Mouse (Mus musculus) midbrain, embryonic 13.5 days (tissue): ENCODE results near the gene Cdcp1. TPM values are rescaled to one million over a fixed set of nuclear protein-coding genes. Genes with fewer than 3 reads are reported as not detected.

Experiments
- ATAC-seq: fragments of 200-750 bp; cut with Nextera tagmentation; 2 replicates; pipeline ENCODE4 v1.8.0; 2017; ENCODE audit warnings: mild to moderate bottlenecking, moderate TSS enrichment, moderate library complexity
- H3K27ac ChIP-seq: fragments of 300-500 bp; sonication (generic); 2 replicates; pipeline ENCODE4 v1.5.1; 2015; ENCODE audit warnings: inconsistent platforms, mild to moderate bottlenecking, moderate library complexity
- H3K27me3 ChIP-seq: fragments of 300-500 bp; sonication (generic); 2 replicates; pipeline ENCODE4 v1.6.1; 2015; ENCODE audit warnings: mild to moderate bottlenecking, inconsistent platforms
- H3K36me3 ChIP-seq: fragments of 300-500 bp; sonication (generic); 2 replicates; pipeline ENCODE4 v1.6.1; 2015; ENCODE audit warnings: mild to moderate bottlenecking, inconsistent platforms
- H3K4me1 ChIP-seq: fragments of 300-500 bp; sonication (generic); replicated peaks from 2 replicates; pipeline ENCODE4 v1.6.1; 2015; ENCODE audit warnings: inconsistent platforms
- H3K4me2 ChIP-seq: fragments of 300-500 bp; sonication (generic); replicated peaks from 2 replicates; pipeline ENCODE4 v1.6.1; 2015; ENCODE audit warnings: moderate library complexity, mild to moderate bottlenecking, inconsistent platforms
- H3K4me3 ChIP-seq: fragments of 300-500 bp; sonication (generic); replicated peaks from 2 replicates; pipeline ENCODE4 v1.5.1; 2015; ENCODE audit warnings: mild to moderate bottlenecking, inconsistent platforms
- H3K9ac ChIP-seq: fragments of 300-500 bp; sonication (generic); replicated peaks from 2 replicates; pipeline ENCODE4 v1.6.1; 2015; ENCODE audit warnings: mild to moderate bottlenecking, inconsistent platforms
- H3K9me3 ChIP-seq: fragments of 300-500 bp; sonication (generic); 2 replicates; pipeline ENCODE4 v1.6.1; 2016; ENCODE audit warnings: mild to moderate bottlenecking, inconsistent platforms
- WGBS: fragments of 180-500 bp; shearing (Covaris S2); methylation state at CpG from one replicate; pipeline ENCODE4 v1.1.7; 2015; 5-methylcytosine and 5-hydroxymethylcytosine counted together
- polyA plus RNA-seq: library from polyadenylated mRNA; unstranded; fragments of >200 nt; fragmentation: Nextera tagmentation; extraction: Ambion mirVana; gene quantifications from 2 replicates; pipeline ENCODE4 v1.2.1, GENCODE M21; 2015

Cdcp1 gene
- polyA plus RNA-seq, 1 experiment from 2014 or later: 0.04 TPM

GRCm38 (mm10) chr9:123139887-123140614, 75.8 kb downstream of the Cdcp1 start:
- H3K27me3 ChIP-seq: no peaks in the 10 kb centered on the region
- H3K9me3 ChIP-seq: peaks cover 5% of the 10 kb centered on the region; the same call in 1 of the 2 replicates
- no peak overlapping the region for H3K9ac ChIP-seq
- ATAC-seq: no peak
- peaks cover 77% of the 10 kb centered on the region for H3K36me3 ChIP-seq
- H3K4me1 ChIP-seq: peaks cover 4% of the 10 kb centered on the region
- no peak overlapping the region for H3K27ac ChIP-seq
- WGBS: 80% methylated on average over 4 of the region's 4 CpGs
- no peak overlapping the region for H3K4me3 ChIP-seq
- no peak overlapping the region for H3K4me2 ChIP-seq

- ATAC-seq: peak; percentile 48; the same call in 1 of the 2 replicates
- H3K27ac ChIP-seq: no peak overlapping the region
- no peaks in the 10 kb centered on the region for H3K9me3 ChIP-seq
- WGBS: 80% methylated on average over 5 of the region's 5 CpGs
- H3K4me1 ChIP-seq: peaks cover 4% of the 10 kb centered on the region
- H3K27me3 ChIP-seq: no peaks in the 10 kb centered on the region
- H3K9ac ChIP-seq: no peak overlapping the region; the same call in 1 of the 2 replicates
- no peak overlapping the region for H3K4me2 ChIP-seq
- no peak overlapping the region for H3K4me3 ChIP-seq
- peaks cover 82% of the 10 kb centered on the region for H3K36me3 ChIP-seq
Observed at GRCm38 (mm10) chr9:123138891-123139474, 76.9 kb downstream of the Cdcp1 start.

DNA sequence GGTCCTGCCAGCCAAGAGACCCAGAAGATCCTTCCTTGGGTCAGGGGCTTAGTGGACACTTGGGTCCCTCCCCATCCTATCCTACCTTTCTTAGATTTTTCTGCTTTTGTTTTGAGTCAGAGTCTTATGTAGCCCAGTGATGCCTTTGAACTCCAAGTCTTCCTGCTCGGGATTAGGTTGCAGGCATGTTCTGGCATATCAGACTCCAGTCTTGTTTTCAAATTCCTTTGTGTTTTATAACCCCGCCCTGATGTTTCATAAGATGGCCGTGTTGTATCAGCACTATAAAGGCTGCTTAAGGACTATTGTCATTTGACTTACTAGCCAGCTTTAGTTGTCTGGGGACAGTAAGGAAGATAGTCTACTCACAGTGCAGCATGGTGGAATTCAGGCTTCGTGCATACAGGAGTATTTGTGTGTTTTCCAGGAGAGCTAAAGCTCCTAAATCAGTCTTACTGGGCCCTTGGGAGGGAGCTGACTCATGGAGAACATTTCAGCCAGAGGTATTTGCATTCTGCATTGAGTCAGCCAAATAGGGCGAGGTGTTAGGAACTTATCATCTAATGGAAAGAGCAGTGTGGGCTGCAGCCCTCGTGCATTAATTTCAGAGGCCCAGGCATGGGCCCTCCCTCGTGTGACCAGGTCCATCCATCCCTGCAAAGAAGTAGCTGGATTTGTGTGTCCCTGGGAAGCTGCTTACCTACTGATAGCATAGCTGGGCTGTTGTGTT, 78.7 kb downstream of the Cdcp1 start:
- 91% methylated on average over 7 of the region's 7 CpGs for WGBS
- Histone ChIP-seq H3K9me3 (no peaks in the 10 kb centered on the region), H3K9ac (no peak overlapping the region), H3K27ac (no peak overlapping the region), H3K4me3 (no peak overlapping the region), H3K36me3 (peaks cover 85% of the 10 kb centered on the region), H3K4me2 (no peak overlapping the region), H3K27me3 (no peaks in the 10 kb centered on the region), H3K4me1 (peaks cover 4% of the 10 kb centered on the region)
- no peak for ATAC-seq

DNA sequence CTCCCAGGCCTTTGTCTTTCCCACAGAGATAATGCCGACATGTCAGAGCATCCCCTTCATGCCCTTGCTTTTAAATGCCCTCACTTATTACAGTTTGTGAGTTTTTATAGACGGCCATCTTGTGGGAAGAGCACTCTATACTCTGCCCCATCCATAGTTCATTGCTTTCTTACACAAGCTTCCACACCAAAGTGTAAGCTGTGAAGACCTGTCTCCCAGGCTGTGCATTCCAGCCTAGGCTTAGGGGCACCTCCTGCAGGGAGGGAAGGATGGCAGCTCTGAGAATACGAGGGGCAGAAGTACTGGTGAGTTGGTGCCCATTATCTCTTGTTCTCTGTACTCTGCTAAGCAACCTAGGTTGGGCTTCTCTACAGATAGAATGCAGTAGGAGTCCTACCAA, 82.8 kb downstream of the Cdcp1 start:
- H3K9me3 ChIP-seq: no peaks in the 10 kb centered on the region
- H3K27me3 ChIP-seq: no peaks in the 10 kb centered on the region
- H3K4me1 ChIP-seq: no peaks in the 10 kb centered on the region
- H3K27ac ChIP-seq: no peak overlapping the region
- H3K36me3 ChIP-seq: peaks cover 96% of the 10 kb centered on the region
- no peak overlapping the region for H3K9ac ChIP-seq
- H3K4me2 ChIP-seq: no peak overlapping the region
- ATAC-seq: no peak
- no peak overlapping the region for H3K4me3 ChIP-seq
- WGBS: 85% methylated on average over 3 of the region's 3 CpGs

DNA sequence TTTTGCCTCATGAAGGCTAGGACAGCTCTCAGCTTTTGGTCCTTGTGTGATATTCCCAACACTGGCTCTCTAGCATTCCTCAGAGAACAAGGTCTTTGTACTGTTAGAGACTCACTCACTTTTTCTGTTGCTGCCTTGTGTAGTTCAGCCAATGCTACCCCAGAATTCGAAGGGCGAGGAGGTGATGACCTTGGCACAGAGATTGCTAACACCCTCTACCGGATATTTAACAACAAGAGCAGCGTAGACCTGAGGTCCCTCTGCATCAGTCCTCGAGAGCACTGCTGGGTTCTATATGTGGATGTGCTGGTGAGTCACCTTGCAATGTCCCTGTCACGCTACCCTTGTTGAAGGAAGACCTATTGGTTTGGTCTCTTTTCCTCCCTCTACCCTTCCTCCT, 88.2 kb downstream of the Cdcp1 start:
- no peak for ATAC-seq
- Histone ChIP-seq H3K9ac (no peak overlapping the region), H3K4me3 (no peak overlapping the region), H3K27me3 (no peaks in the 10 kb centered on the region), H3K27ac (no peak overlapping the region), H3K4me1 (no peaks in the 10 kb centered on the region), H3K4me2 (no peak overlapping the region), H3K9me3 (no peaks in the 10 kb centered on the region), H3K36me3 (peaks cover 71% of the 10 kb centered on the region)
- 97% methylated on average over 6 of the region's 6 CpGs for WGBS

GRCm38 (mm10) chr9:123124413-123124981, 91.3 kb downstream of the Cdcp1 start:
- H3K36me3 ChIP-seq: peaks cover 69% of the 10 kb centered on the region
- H3K4me1 ChIP-seq: no peaks in the 10 kb centered on the region
- no peaks in the 10 kb centered on the region for H3K9me3 ChIP-seq
- no peak overlapping the region for H3K27ac ChIP-seq
- WGBS: 97% methylated on average over 2 of the region's 2 CpGs
- no peaks in the 10 kb centered on the region for H3K27me3 ChIP-seq
- ATAC-seq: no peak
- H3K4me2 ChIP-seq: no peak overlapping the region
- no peak overlapping the region for H3K9ac ChIP-seq
- no peak overlapping the region for H3K4me3 ChIP-seq

DNA sequence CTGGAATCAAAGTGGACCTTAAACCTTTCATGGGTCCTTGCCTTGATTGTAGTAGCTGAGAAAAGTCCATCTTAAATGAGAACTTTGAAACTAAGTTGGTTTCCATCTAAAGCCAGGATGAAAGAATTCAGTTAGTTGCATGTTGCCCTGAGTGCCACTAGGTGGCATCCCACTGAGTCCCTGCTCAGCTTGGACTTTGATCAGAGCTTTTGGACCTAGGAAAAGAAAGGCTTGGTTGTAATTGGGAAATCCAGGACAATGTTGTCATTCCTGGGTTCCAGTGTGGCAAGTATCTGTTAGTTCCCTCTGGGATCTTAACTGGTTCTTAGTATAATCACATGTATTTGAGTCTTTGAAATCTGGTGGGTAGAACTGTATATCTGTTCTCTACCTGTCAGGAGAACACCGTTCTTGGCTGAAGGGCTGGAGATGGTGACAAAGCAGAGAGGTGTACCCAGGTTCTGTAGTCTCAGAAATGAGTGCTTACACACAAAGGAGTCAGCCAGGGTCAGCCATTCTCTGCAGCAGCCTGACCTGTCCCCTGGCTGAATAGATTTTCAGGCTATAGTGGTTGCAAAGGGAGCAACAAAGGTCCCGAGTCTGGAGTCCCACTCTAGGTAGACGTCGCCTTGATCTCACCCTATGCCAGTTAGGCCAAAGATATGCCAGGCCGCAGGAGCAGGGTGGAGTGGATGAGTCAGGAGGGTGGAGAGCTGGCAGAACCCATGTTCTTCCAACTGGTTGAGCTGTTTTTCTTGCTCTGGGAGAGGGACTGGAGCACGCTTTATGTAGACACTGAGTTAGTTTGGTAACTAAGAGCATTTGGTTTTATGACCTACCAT, 92.0 kb downstream of the Cdcp1 start:
- ATAC-seq: no peak
- H3K27ac ChIP-seq: no peak overlapping the region
- peaks cover 71% of the 10 kb centered on the region for H3K36me3 ChIP-seq

GRCm38 (mm10) chr9:123123017-123123416, 92.8 kb downstream of the Cdcp1 start:
- Histone ChIP-seq H3K4me3 (no peak overlapping the region), H3K36me3 (peaks cover 68% of the 10 kb centered on the region), H3K27me3 (no peaks in the 10 kb centered on the region), H3K4me1 (no peaks in the 10 kb centered on the region), H3K27ac (no peak overlapping the region), H3K9me3 (no peaks in the 10 kb centered on the region), H3K4me2 (no peak overlapping the region), H3K9ac (no peak overlapping the region)
- ATAC-seq: no peak
- WGBS: 94% methylated on average over 3 of the region's 3 CpGs

More for the DNA sequence above, 92.0 kb downstream of the Cdcp1 start:
- WGBS: 92% methylated on average over 6 of the region's 6 CpGs
- Histone ChIP-seq H3K9me3 (no peaks in the 10 kb centered on the region), H3K4me2 (no peak overlapping the region), H3K27me3 (no peaks in the 10 kb centered on the region), H3K9ac (no peak overlapping the region), H3K4me1 (no peaks in the 10 kb centered on the region), H3K4me3 (no peak overlapping the region)

Other genes starting within 250 kb of the Cdcp1 start
- gene Tmem42, start 194.7 kb downstream of the Cdcp1 start, polyA plus RNA-seq: 22.3 and 24.6 TPM in 2 replicates
- gene Tgm4, start 181.3 kb downstream of the Cdcp1 start, polyA plus RNA-seq: 1.1 TPM in 2 replicates
- gene Zdhhc3, start 102.8 kb downstream of the Cdcp1 start, polyA plus RNA-seq: 75.7 and 79.0 TPM in 2 replicates
- 87.2 and 87.7 TPM in 2 replicates for gene Exosc7, start 102.8 kb downstream of the Cdcp1 start, polyA plus RNA-seq
- 0.21 TPM in 1 of 2 replicates, not detected in the other for gene Clec3b, start 65.1 kb downstream of the Cdcp1 start, polyA plus RNA-seq
- 14.0 and 17.0 TPM in 2 replicates for gene Tmem158, start 44.7 kb upstream of the Cdcp1 start, polyA plus RNA-seq
- 965 and 999 TPM in 2 replicates for gene Lars2, start 150.9 kb upstream of the Cdcp1 start, polyA plus RNA-seq